Mouse (Mus musculus) urinary bladder, postnatal 25 days (tissue): Measurements from ENCODE around the gene Six2.

ENCODE experiments used
- DNase-seq: peaks from one replicate; pipeline ENCODE4 v3.0.0; 2022; ENCODE audit warnings: low spot score

Gene Six2

DNA sequence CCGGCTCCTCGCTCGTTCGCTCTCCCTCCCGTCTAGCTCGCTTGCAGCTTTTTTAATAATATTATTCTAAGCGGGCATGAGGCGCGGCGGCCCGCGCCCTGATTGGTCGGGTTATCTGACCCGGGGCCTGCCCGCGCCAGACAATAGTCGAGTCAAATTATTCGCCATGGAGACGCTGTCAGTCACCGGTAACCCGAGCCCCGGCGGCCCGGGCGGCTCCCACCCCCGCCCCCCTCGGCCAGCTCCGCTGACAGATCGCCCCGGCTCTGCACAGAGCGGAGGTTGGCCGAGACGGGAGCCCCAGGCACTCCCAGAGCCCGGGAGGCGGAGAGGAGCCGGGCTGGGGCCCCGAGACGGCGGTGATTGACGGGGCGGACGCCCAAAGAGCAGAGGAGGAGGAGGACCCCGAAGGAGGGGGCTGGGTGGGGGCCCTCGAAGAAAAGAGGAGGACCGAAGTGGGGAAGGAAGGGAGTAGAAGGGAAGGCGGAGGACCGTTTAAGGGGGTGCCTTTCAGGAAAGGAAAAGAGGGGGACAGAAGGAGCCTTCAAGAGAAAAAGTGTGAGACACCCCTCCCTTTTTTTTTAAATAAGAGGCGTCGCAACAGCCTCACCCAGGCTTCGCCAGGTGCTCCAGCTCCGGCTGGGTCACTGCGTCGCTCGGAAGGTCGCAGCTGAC is at the start of gene Six2:
Gene Six2 (minus strand): TSS at position 39 of the 675 bp plus-strand sequence.
- DNase-seq = no peak

GRCm38 (mm10) chr17:85737090-85737780 is 49.2 kb upstream of the Six2 start:
- no peak for DNase-seq

- DNase-seq = no peak
These were observed 43.3 kb upstream of the Six2 start for GRCm38 (mm10) chr17:85731329-85731728.

DNA sequence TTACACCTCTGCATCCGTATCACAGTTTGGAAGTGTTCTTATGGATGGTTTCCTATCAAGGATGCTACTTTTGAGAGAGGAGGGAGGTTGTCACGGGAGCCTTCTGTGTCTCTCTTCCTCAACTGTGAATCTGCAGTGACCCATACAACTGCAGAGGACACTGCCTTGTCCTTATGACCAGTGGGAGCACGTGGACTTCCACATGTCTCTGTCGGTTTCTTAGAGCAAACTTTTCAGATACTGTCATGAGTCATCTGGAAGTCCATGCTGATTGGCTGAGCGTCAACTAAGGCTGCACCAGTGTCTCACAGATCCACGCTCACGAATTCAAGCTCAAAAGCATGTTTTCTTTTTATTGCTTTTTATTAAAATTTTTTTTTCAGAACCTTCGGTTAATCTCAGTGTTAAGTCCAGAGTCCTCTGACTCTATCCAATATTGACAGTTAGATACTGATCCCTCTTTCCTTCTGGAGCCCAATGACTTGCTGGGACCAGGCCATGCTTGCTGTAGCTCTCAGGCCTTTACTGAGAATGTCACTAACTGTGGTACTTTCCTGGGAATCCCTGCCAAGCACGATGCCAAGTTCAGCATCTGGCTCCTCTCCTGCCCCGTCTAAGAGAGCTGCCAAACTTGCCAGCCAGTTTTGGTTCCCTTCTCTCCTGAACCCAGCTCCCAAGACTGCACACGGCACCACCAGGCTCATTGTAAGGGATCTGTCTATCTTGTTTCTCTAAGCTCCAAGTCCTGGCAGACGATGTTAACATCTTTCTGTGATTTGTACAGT is 42.3 kb upstream of the Six2 start:
- DNase-seq = no peak

DNA sequence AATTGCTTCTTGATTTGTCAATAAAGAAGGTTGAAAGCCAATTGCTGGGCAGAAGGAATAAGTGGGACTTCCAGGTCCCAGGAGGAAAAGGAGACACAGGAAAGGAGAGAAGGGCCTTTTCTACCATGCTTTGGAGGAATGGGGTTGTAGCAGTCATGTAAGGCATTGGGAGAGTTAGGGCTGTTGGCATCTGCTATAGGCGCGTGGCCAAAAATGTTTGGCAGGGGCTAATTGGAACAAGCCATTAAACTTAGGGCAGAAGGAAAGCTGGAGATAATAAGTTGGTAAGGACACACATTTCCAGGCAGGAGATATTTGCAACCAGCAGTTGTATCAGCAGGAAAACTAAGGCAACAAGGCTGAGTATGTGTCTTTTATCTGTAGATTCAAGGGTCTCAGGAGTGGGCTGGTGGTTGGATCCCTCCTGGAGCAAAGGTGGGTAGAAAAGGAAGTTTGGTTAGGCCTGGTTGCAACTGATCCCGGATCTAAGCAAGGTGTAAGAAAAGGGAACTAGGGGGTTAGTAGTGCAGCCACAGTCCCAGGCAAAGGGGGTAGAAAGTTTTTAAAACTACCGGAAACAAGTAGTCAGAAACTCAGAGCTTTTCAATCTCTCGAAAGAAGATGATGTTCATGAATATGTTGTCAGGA is 40.1 kb upstream of the Six2 start:
- DNase-seq = no peak

- DNase-seq = no peak
These were observed 37.9 kb upstream of the Six2 start for GRCm38 (mm10) chr17:85725988-85726387.

DNA sequence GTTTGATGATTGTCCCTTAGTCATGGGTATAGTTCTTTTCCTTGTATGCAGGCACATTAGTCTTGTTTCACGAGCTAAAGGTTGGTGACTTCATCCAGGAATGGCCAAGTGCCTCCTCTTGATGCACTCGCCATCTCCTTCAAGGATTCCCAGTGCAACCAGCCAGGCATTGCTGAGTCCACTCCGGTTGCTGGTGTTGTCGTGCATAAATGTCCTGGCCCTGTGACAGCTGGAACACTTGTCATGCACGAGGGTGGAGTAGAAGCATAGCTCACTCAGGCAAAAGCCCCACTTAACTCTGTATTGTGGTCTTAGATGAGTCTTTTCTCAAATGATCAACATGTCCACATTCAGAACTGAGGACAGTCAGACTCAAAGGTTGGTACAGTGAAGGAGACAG is 35.1 kb upstream of the Six2 start:
- DNase-seq = no peak

DNA sequence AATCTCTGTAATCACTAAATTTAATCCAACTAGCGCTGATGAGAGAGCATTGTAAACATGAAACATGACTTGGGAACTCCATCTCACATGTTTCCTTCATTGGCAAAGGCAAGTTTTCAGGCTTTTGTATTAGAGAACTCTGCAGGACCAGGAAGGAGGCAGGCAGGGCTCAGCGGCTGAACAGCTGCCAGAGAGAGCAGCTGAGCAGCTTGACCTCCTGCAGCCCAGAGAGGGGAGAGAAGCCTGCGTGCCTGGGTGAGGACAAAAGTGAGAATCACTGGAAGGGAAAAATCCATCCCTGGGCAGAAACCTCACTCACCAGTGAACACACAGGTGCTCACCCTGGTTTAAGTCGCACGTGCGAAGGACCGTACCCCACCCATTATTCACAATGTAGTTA is 29.2 kb upstream of the Six2 start:
- DNase-seq = no peak

- DNase-seq = no peak
These were observed 27.7 kb upstream of the Six2 start for GRCm38 (mm10) chr17:85715784-85716183.

GRCm38 (mm10) chr17:85714370-85714769 is 26.3 kb upstream of the Six2 start:
- DNase-seq = no peak

- no peak for DNase-seq
These were observed 24.8 kb upstream of the Six2 start for GRCm38 (mm10) chr17:85712874-85713273.

DNA sequence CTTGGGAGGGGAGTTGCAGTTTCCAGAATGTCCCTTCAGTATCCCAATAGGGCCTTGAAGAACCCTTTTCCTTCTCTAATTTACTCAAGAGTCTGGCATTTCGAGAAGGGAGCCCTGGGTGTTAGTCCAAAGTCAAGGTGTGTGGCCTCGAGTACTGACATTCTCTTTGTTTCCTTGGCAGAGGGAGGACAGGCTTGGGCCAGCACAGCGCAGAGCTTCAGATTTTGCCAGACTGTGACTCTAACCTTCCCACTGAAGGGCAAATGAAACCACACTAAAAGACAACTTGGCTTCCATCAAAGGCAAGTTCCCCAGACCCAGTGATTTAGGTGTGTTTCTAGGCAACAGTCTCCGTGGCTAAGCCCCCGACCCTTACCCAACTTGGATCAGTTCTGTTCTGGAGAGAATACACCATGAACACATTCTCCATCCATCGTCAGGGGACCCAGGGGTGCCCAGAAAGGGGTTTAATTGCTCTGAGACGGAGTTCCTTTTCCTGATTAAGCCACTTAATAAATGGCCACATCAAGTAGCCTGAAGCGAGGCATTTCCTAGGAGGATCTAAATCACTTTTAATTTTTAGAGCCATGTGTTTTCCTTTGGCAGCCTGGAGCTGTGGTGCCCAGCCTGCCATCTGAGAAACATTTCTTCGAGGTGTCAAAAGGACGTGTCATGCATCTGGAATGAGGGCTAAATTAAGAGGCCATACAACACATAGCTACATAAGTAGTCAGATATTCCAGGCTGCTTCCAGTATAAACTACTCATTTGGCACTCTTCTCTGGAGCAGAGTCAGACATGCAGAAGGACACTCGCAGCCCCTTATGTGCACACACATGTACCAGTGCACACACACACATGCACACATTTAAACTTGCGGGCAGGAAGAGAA is 16.5 kb upstream of the Six2 start:
- no peak for DNase-seq

- DNase-seq = no peak
These were observed 12.0 kb upstream of the Six2 start for GRCm38 (mm10) chr17:85700028-85700427.

GRCm38 (mm10) chr17:85698643-85699042 is 10.6 kb upstream of the Six2 start:
- no peak for DNase-seq

DNA sequence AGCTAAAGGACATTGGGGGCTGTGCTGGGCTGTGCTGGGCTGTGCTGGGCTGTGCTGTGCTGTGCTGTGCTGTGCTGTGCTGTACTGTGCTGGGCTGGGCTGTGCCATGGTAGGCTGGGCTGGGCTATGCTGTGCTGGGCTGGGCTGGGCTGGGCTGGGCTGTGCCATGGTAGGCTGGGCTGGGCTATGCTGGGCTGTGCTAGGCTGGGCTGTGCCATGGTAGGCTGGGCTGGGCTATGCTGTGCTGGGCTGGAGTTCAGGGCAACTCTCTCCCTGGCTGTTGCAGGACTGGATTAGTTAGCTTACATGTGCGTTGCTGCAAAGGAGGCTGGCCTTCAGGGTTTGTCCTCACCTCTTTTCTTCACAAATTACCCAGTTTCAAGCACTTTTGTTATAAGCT is 9.9 kb upstream of the Six2 start:
- no peak for DNase-seq

DNA sequence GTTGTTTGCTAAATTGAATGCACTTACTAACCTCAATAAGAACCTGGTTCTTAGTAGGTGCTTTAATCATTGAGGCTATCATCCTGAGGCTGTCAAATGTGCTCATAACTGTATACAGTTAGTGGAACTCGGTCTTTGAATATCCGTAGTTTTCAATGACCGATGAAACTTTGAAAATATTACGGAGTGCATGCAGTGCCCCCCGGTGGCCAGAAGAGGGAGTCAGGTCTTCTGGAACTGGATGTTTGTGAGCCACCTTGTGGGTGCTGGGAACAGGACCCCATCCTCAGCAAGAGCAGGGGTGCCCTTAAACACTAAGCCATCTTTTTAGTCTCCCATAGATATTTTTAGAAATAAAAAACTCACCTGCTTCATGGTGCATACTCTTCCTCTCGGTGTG is 6.4 kb upstream of the Six2 start:
- DNase-seq = no peak

DNA sequence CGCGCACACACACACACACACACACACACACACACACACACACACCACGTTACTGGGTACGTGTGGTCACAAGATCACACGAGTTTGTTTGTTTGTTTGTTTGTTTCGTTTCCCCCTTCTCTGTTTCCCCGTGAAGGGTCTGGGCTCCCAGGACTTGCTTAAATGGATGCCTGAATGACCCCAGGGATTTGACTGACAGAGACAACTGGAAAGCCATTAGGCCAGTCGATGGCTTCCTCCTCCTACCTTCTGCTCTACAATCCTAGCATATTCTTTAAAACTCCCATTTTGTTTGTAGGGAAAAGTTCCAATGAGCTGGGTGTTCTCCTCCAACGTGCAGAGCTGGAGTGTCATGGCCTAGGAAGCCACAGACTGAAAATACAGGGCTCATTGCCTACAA is 5.0 kb upstream of the Six2 start:
- no peak for DNase-seq

DNA sequence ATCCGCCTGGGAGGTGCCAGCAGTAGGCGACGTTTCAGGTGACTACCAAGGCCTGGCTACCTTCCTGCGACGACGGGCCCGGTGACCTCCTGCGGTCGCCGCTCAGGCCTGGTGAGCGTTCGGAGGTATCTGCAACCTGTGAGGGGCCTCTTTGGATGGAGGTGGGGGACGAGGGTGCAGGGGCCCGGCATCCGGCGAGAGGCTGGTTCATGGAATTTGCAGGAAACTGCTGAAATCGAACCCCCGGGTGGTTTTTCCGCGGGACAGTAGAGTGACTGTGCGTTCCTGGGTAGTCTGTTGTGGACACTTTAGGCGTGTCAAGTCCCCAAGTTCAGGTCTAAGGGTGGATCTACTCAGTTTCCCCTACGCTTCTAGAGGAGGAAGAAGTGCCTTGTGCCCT is 4.5 kb upstream of the Six2 start:
- DNase-seq = no peak

DNA sequence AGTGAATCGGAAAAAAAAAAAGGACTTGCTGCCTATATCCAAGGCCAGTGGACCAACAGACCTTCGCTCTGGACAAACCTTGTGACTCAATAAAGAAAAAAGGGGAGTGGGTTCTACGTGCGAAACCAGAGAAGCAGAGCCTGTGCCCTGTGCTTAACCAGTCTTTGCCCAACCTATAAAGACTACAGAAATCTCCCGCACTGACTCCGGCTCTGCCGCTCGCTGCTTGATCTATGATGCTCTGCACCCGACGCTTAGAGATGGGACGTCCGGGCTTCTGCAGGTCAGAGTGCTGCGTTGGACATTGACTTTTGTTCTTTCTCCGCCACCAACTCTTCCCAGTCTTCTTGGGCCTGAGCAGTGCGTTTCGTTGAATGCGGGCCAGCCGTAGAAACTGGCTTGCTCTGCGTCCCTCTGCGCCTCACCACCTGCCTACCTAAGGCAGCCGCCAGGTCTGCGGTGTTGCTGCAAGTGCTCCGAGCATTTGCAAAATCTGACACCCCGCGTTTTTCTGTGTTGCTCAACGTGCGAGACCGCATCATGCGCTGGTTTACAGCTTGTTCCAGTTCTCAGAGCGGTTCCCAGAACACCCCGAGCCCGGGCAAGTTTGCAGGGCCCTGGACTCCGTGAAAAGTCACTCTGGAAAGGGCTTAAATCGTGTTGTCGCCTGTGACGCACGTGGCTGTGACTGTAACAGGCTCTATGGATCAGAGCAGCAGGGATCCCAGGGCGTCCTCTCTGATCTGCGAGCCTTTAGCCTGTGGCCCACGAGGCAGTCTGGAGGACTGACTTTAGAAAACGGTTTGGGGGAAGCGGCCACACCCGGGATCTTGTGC is 3.8 kb upstream of the Six2 start:
- DNase-seq = no peak

DNA sequence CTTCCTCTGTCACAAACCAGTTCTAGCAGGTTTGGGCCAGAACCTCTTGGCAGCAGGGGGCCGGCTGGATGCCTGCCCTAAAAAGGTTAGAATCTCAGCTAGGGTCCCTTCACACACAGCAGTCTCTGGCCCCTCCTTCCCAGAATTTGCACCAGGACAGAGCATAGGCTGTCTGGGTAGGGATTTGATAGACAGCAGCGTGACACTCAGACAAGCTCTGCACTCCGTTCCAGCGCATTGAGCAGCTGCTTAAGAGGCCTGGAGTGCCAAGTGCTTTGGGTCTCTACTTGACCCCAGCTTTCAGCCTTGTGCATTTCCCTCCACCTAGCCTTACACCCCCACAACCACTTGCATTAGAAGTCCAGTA is 2.9 kb upstream of the Six2 start:
- DNase-seq = no peak
